Mouse (Mus musculus): ENCODE measurements at regions not wholly inside any gene's neighbourhood (a gene's known extent, or its start where the extent isn't known, plus 50 kb on each side); places are given as distances from the start of the nearest gene placed in this dataset.

GRCm38 (mm10) chr10:19127581-19128291 is 112.3 kb upstream of the Tnfaip3 start:
- DNase-seq, result no peak

- no peak for DNase-seq
Measured at GRCm38 (mm10) chr10:19126922-19127321, 111.5 kb upstream of the Tnfaip3 start.

GRCm38 (mm10) chr10:19126438-19126837 is 111.0 kb upstream of the Tnfaip3 start:
- no peak for DNase-seq

GRCm38 (mm10) chr10:19123691-19124090 is 108.2 kb upstream of the Tnfaip3 start:
- no peak for DNase-seq

- peak; percentile 13 for DNase-seq
Measured at GRCm38 (mm10) chr10:19122221-19122620, 106.8 kb upstream of the Tnfaip3 start.

- DNase-seq, result no peak
Measured at GRCm38 (mm10) chr10:19119281-19120049, 104.0 kb upstream of the Tnfaip3 start.

GRCm38 (mm10) chr10:19118569-19119280 is 103.3 kb upstream of the Tnfaip3 start:
- DNase-seq, result no peak

GRCm38 (mm10) chr10:19117071-19117605 is 101.7 kb upstream of the Tnfaip3 start:
- no peak for DNase-seq

- DNase-seq, result no peak
Measured at GRCm38 (mm10) chr10:19112459-19112858, 97.0 kb upstream of the Tnfaip3 start.

- no peak for DNase-seq
Measured at GRCm38 (mm10) chr10:19105231-19105681, 89.8 kb upstream of the Tnfaip3 start.

GRCm38 (mm10) chr10:19104671-19105203 is 89.3 kb upstream of the Tnfaip3 start:
- DNase-seq, result no peak

- no peak for DNase-seq
Measured at GRCm38 (mm10) chr10:19099369-19100285, 84.2 kb upstream of the Tnfaip3 start.

GRCm38 (mm10) chr10:19094297-19094696 is 78.8 kb upstream of the Tnfaip3 start:
- DNase-seq, result peak; percentile 52

- no peak for DNase-seq
Measured at GRCm38 (mm10) chr10:19093689-19094088, 78.2 kb upstream of the Tnfaip3 start.

- no peak for DNase-seq
Measured at GRCm38 (mm10) chr10:19091949-19092348, 76.5 kb upstream of the Tnfaip3 start.

- DNase-seq, result no peak
Measured at GRCm38 (mm10) chr10:19091110-19091509, 75.7 kb upstream of the Tnfaip3 start.

- no peak for DNase-seq
Measured at GRCm38 (mm10) chr10:19086995-19087394, 71.5 kb upstream of the Tnfaip3 start.

GRCm38 (mm10) chr10:19082136-19082535 is 66.7 kb upstream of the Tnfaip3 start:
- no peak for DNase-seq

GRCm38 (mm10) chr10:19078047-19078446 is 62.6 kb upstream of the Tnfaip3 start:
- DNase-seq, result no peak

- no peak for DNase-seq
Measured at GRCm38 (mm10) chr10:19068377-19068776, 52.9 kb upstream of the Tnfaip3 start.

- no peak for DNase-seq
Measured at GRCm38 (mm10) chr10:19067623-19068022, 52.2 kb upstream of the Tnfaip3 start.

Measured in adrenal gland, postnatal 14 days (tissue).